8 mouse cellular contexts compared by ENCODE assay signal in the genomic region with DNA sequence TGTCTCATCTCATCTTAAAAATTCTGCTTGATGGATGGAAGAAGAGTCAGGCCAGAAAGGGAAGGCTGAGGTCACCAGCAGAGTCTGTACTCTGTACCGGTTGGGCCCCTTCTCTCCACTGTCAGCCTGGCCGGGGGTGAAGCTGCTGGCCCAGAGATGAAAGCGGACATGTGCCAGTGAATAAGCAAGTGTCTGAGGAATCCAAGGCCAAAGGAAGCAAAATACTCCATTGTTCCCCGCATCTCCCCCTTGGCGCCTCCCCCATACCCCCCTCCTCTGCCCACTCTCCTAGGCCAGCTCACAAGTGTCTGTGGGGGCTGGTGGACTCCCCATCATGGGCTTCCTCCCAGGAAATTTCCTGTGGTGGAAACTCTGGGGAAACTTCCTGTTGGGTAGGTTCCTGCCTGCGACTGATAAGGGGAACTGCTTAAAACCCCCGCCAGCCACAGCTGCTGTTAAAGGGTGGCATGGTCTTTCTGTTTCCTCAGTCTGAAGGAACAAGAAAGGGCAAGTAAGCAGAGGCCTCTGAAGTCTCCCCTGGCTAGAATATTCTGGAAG.
DNase-seq lines count a peak whose midpoint lies in the region; ATAC-seq and TF ChIP-seq lines count a peak whose summit lies in the region.

No protein-coding gene starts in this region.

- H3K27me3 ChIP-seq in embryonic facial prominence, embryonic 10.5 days (replicated peaks; ENCODE audit: low read depth, poor library complexity, severe bottlenecking): no peaks in the 10 kb centered on the region
- no peaks in the 10 kb centered on the region for H3K27me3 ChIP-seq in stomach, embryonic 15.5 days (replicated peaks)

- DNase-seq in layer of hippocampus, adult 2 months (ENCODE audit: low spot score in 2 of 2): no peak
- DNase-seq in layer of hippocampus, postnatal 25 days (ENCODE audit: extremely low spot score in 1 of 2, low spot score in 1 of 2): no peak
- no peak for DNase-seq in embryonic facial prominence, embryonic 10.5 days (ENCODE audit: low spot score)
- peak; percentile 62 to 65 for DNase-seq in heart, postnatal 10 days
- DNase-seq in kidney, postnatal 36 days: peak; percentile 42 to 48
- DNase-seq in mesoderm, embryonic 11.5 days (ENCODE audit: low read depth, low spot score): peak; percentile 37
- no peak for DNase-seq in right cerebral cortex, adult 18-20 months

- H3K36me3 ChIP-seq in embryonic facial prominence, embryonic 10.5 days (replicated peaks): 0 out of 2 replicates have a peak, but pooled peaks cover 2% of the 10 kb centered on the region
- no peaks in the 10 kb centered on the region for H3K36me3 ChIP-seq in stomach, embryonic 15.5 days

- peak overlapping the region; percentile 8 for H3K27ac ChIP-seq in layer of hippocampus, adult 2 months
- peak overlapping the region; percentile 55; the same call in 1 of the 2 replicates for H3K27ac ChIP-seq in embryonic facial prominence, embryonic 10.5 days (replicated peaks)
- peak overlapping the region; percentile 73 for H3K27ac ChIP-seq in stomach, embryonic 15.5 days

- ATAC-seq in stomach, embryonic 15.5 days (ENCODE audit: insufficient read depth, low FRiP score, low read depth): no peak; the same call in 1 of the 2 replicates

- H3K4me1 ChIP-seq in embryonic facial prominence, embryonic 10.5 days: peaks cover 25% of the 10 kb centered on the region
- peaks cover 25% of the 10 kb centered on the region for H3K4me1 ChIP-seq in stomach, embryonic 15.5 days

- no peak overlapping the region for H3K4me2 ChIP-seq in stomach, embryonic 15.5 days

- TF ChIP-seq CTCF in layer of hippocampus, adult 2 months (conservative IDR thresholded peaks at IDR 0.05): no peak

- H3K4me3 ChIP-seq in layer of hippocampus, adult 2 months: no peak overlapping the region
- no peak overlapping the region for H3K4me3 ChIP-seq in embryonic facial prominence, embryonic 10.5 days
- H3K4me3 ChIP-seq in stomach, embryonic 15.5 days (replicated peaks): no peak overlapping the region

- intact Hi-C loops in heart, postnatal 10 days (cut with DNase I): no loop called here

- no peak overlapping the region for H3K9ac ChIP-seq in stomach, embryonic 15.5 days

- no peaks in the 10 kb centered on the region for H3K9me3 ChIP-seq in embryonic facial prominence, embryonic 10.5 days
- H3K9me3 ChIP-seq in stomach, embryonic 15.5 days: no peaks in the 10 kb centered on the region

- WGBS in embryonic facial prominence, embryonic 10.5 days: 36% methylated on average over 7 of the region's 7 CpGs
- 45% methylated on average over 7 of the region's 7 CpGs for WGBS in stomach, embryonic 15.5 days

Comparison
In these comparisons a context has a peak if more than half of its experiments do, and no peak if none do; other contexts are left out.
1. DNase-seq: peak in heart, postnatal 10 days (2 of 2), kidney, postnatal 36 days (2 of 2) and mesoderm, embryonic 11.5 days (single experiment); none in layer of hippocampus, adult 2 months (0 of 2), layer of hippocampus, postnatal 25 days (0 of 2), embryonic facial prominence, embryonic 10.5 days (single experiment) and right cerebral cortex, adult 18-20 months (single experiment).
2. H3K27ac ChIP-seq: peak in every context shown above with its lines; median percentile 73 in stomach, embryonic 15.5 days; 55 in embryonic facial prominence, embryonic 10.5 days; 8 in layer of hippocampus, adult 2 months.